Mouse (Mus musculus): Measurements from ENCODE around the gene Zcwpw1. TPM values are rescaled to one million over a fixed set of nuclear protein-coding genes. Genes with fewer than 3 reads are reported as not detected.
"Not testable (repeated sequence)": the region's sequence is repeated elsewhere in the genome, so short reads cannot be mapped to it uniquely, and the experiment has no call there.

Gene Zcwpw1
- polyA plus RNA-seq, 1 experiment from 2014 or later, result 10.9 TPM

- peaks cover 45% of the 10 kb centered on the region for H3K4me1 ChIP-seq (replicated peaks)
- 0 out of 2 replicates have a peak, but pooled peaks have one; percentile 9 for ATAC-seq (ENCODE audit: insufficient number of reproducible peaks, low FRiP score)
Measured at GRCm38 (mm10) chr5:137746851-137747325, 40.7 kb upstream of the Zcwpw1 start.

GRCm38 (mm10) chr5:137747326-137747961 lies 40.2 kb upstream of the Zcwpw1 start:
- peak overlapping the region; percentile 99 for H3K4me2 ChIP-seq
- H3K9ac ChIP-seq, result peak overlapping the region; percentile 99
- peak overlapping the region; percentile 92 for H3K4me3 ChIP-seq
- peaks cover 29% of the 10 kb centered on the region for H3K36me3 ChIP-seq
- H3K9me3 ChIP-seq (replicated peaks), result no peaks in the 10 kb centered on the region
- peak; percentile 37 for ATAC-seq (ENCODE audit: insufficient number of reproducible peaks, low FRiP score)
- no peaks in the 10 kb centered on the region for H3K27me3 ChIP-seq (replicated peaks)
- WGBS, result 3% methylated on average over 26 of the region's 26 CpGs
- peak overlapping the region; percentile 99 for H3K27ac ChIP-seq (ENCODE audit: poor library complexity, severe bottlenecking)
- peaks cover 47% of the 10 kb centered on the region for H3K4me1 ChIP-seq (replicated peaks)

More at GRCm38 (mm10) chr5:137746851-137747325, 40.7 kb upstream of the Zcwpw1 start:
- H3K27me3 ChIP-seq (replicated peaks), result no peaks in the 10 kb centered on the region
- WGBS, result 0% methylated on average over 16 of the region's 16 CpGs
- H3K9me3 ChIP-seq (replicated peaks), result no peaks in the 10 kb centered on the region
- peaks cover 23% of the 10 kb centered on the region for H3K36me3 ChIP-seq
- H3K4me2 ChIP-seq, result peak overlapping the region; percentile 99
- H3K9ac ChIP-seq, result peak overlapping the region; percentile 99
- peak overlapping the region; percentile 99 for H3K27ac ChIP-seq (ENCODE audit: poor library complexity, severe bottlenecking)
- H3K4me3 ChIP-seq, result peak overlapping the region; percentile 92

- 33% methylated on average over 5 of the region's 5 CpGs for WGBS
- Histone ChIP-seq H3K4me1 (replicated peaks) (peaks cover 54% of the 10 kb centered on the region), H3K9ac (peak overlapping the region; percentile 99)
Measured at GRCm38 (mm10) chr5:137748130-137748770, 39.3 kb upstream of the Zcwpw1 start.

GRCm38 (mm10) chr5:137749196-137749836 lies 38.3 kb upstream of the Zcwpw1 start:
- peaks cover 48% of the 10 kb centered on the region for H3K36me3 ChIP-seq
- no peak for ATAC-seq (ENCODE audit: insufficient number of reproducible peaks, low FRiP score)
- peak overlapping the region; percentile 99 for H3K4me2 ChIP-seq
- peak overlapping the region; percentile 92 for H3K4me3 ChIP-seq
- WGBS, result 43% methylated on average over 6 of the region's 6 CpGs
- H3K27me3 ChIP-seq (replicated peaks), result no peaks in the 10 kb centered on the region
- peak overlapping the region; percentile 99 for H3K27ac ChIP-seq (ENCODE audit: poor library complexity, severe bottlenecking)
- peak overlapping the region; percentile 99 for H3K9ac ChIP-seq
- no peaks in the 10 kb centered on the region for H3K9me3 ChIP-seq (replicated peaks)
- peaks cover 63% of the 10 kb centered on the region for H3K4me1 ChIP-seq (replicated peaks)

More at GRCm38 (mm10) chr5:137748130-137748770, 39.3 kb upstream of the Zcwpw1 start:
- Histone ChIP-seq H3K4me2 (peak overlapping the region; percentile 99), H3K36me3 (peaks cover 37% of the 10 kb centered on the region), H3K27ac (ENCODE audit: poor library complexity, severe bottlenecking) (peak overlapping the region; percentile 99), H3K27me3 (replicated peaks) (no peaks in the 10 kb centered on the region), H3K4me3 (peak overlapping the region; percentile 92), H3K9me3 (replicated peaks) (no peaks in the 10 kb centered on the region)
- no peak for ATAC-seq (ENCODE audit: insufficient number of reproducible peaks, low FRiP score)

- H3K27ac ChIP-seq (ENCODE audit: poor library complexity, severe bottlenecking); H3K4me3 ChIP-seq; H3K9me3 ChIP-seq (replicated peaks); H3K27me3 ChIP-seq (replicated peaks); H3K4me2 ChIP-seq; ATAC-seq (ENCODE audit: insufficient number of reproducible peaks, low FRiP score); H3K9ac ChIP-seq: not testable (repeated sequence)
- 95% methylated on average over 6 of the region's 8 CpGs for WGBS
- H3K36me3 ChIP-seq, result peaks cover 54% of the 10 kb centered on the region
- peaks cover 66% of the 10 kb centered on the region for H3K4me1 ChIP-seq (replicated peaks)
Measured at GRCm38 (mm10) chr5:137750212-137750611, 37.4 kb upstream of the Zcwpw1 start.

GRCm38 (mm10) chr5:137751221-137751887 lies 36.2 kb upstream of the Zcwpw1 start:
- Histone ChIP-seq H3K4me3 (no peak overlapping the region), H3K9ac (peak overlapping the region; percentile 18; the same call in 1 of the 2 replicates), H3K4me1 (replicated peaks) (peaks cover 74% of the 10 kb centered on the region), H3K4me2 (0 out of 2 replicates have a peak overlapping the region, but pooled peaks have one; percentile 7), H3K27me3 (replicated peaks) (no peaks in the 10 kb centered on the region), H3K9me3 (replicated peaks) (no peaks in the 10 kb centered on the region), H3K27ac (ENCODE audit: poor library complexity, severe bottlenecking) (peak overlapping the region; percentile 86), H3K36me3 (peaks cover 65% of the 10 kb centered on the region)
- ATAC-seq (ENCODE audit: insufficient number of reproducible peaks, low FRiP score), result no peak
- WGBS, result 80% methylated on average over 13 of the region's 13 CpGs

- ATAC-seq (ENCODE audit: insufficient number of reproducible peaks, low FRiP score), result no peak
- no peaks in the 10 kb centered on the region for H3K27me3 ChIP-seq (replicated peaks)
- no peak overlapping the region; the same call in none of the 2 replicates for H3K9ac ChIP-seq
- peaks cover 80% of the 10 kb centered on the region for H3K4me1 ChIP-seq (replicated peaks)
- WGBS, result 85% methylated on average over 6 of the region's 6 CpGs
- H3K27ac ChIP-seq (ENCODE audit: poor library complexity, severe bottlenecking), result 0 out of 2 replicates have a peak overlapping the region, but pooled peaks have one; percentile 11
- H3K9me3 ChIP-seq (replicated peaks), result no peaks in the 10 kb centered on the region
- H3K4me2 ChIP-seq, result no peak overlapping the region
- no peak overlapping the region for H3K4me3 ChIP-seq
- peaks cover 71% of the 10 kb centered on the region for H3K36me3 ChIP-seq
Measured at GRCm38 (mm10) chr5:137751988-137752387, 35.6 kb upstream of the Zcwpw1 start.

DNA sequence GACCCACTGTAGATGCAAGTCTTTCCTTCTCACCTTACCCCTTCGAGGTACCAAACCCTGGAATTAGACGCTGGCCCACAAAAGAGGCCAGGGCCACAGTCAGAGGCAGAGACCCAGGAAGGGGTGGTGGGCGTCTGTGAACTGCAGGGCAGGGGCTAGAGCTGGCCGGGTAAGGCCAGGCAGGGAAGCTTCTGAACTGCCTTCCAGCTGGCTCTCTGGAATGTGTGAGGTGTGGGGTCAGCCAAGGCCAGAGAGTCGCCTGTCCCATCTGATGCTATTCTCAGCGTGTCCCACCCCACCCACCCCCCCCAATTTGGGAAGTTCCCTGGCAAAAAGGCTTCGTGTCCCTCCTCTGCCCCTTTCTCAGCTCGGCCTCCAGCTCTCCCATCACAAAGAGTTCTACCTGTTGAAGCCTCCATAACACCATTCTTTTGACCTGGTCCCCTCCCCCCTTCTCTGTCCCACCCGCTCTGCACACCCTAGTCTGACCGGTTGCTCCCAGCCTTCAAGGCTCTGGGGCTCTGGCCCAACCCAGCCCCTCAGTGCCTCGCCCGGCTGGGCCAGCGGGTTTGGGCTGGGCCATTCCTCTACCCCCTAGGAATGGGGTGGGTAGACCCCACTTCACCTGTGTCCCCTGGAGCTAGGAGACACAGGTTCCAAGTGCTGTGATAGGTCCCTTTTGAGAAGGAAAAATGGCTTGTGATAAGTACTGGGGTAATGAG lies 34.3 kb upstream of the Zcwpw1 start:
- Histone ChIP-seq H3K9me3 (replicated peaks) (no peaks in the 10 kb centered on the region), H3K27me3 (replicated peaks) (no peaks in the 10 kb centered on the region), H3K9ac (peak overlapping the region; percentile 38; the same call in 1 of the 2 replicates), H3K4me3 (no peak overlapping the region), H3K4me2 (peak overlapping the region; percentile 16), H3K4me1 (replicated peaks) (peaks cover 84% of the 10 kb centered on the region), H3K27ac (ENCODE audit: poor library complexity, severe bottlenecking) (peak overlapping the region; percentile 56), H3K36me3 (peaks cover 82% of the 10 kb centered on the region)
- WGBS, result 64% methylated on average over 13 of the region's 13 CpGs
- no peak for ATAC-seq (ENCODE audit: insufficient number of reproducible peaks, low FRiP score)

GRCm38 (mm10) chr5:137755425-137755824 lies 32.2 kb upstream of the Zcwpw1 start:
- no peak for ATAC-seq (ENCODE audit: insufficient number of reproducible peaks, low FRiP score)
- Histone ChIP-seq H3K4me1 (replicated peaks) (peaks cover 73% of the 10 kb centered on the region), H3K36me3 (peaks cover 88% of the 10 kb centered on the region), H3K4me2 (no peak overlapping the region), H3K9me3 (replicated peaks) (no peaks in the 10 kb centered on the region), H3K9ac (peak overlapping the region; percentile 26; the same call in 1 of the 2 replicates), H3K27me3 (replicated peaks) (no peaks in the 10 kb centered on the region), H3K27ac (ENCODE audit: poor library complexity, severe bottlenecking) (0 out of 2 replicates have a peak overlapping the region, but pooled peaks have one; percentile 28), H3K4me3 (no peak overlapping the region)
- WGBS, result 85% methylated on average over 5 of the region's 5 CpGs

- WGBS, result 61% methylated on average over 3 of the region's 3 CpGs
- Histone ChIP-seq H3K36me3 (peaks cover 83% of the 10 kb centered on the region), H3K9ac (peak overlapping the region; percentile 27; the same call in 1 of the 2 replicates), H3K27me3 (replicated peaks) (no peaks in the 10 kb centered on the region), H3K4me2 (no peak overlapping the region), H3K9me3 (replicated peaks) (no peaks in the 10 kb centered on the region), H3K4me3 (no peak overlapping the region), H3K4me1 (replicated peaks) (peaks cover 66% of the 10 kb centered on the region), H3K27ac (ENCODE audit: poor library complexity, severe bottlenecking) (peak overlapping the region; percentile 44)
- no peak for ATAC-seq (ENCODE audit: insufficient number of reproducible peaks, low FRiP score)
Measured at GRCm38 (mm10) chr5:137756106-137756505, 31.5 kb upstream of the Zcwpw1 start.
